Mouse (Mus musculus): ENCODE results near the gene Ddx10. TPM values are rescaled to one million over a fixed set of nuclear protein-coding genes. Genes with fewer than 3 reads are reported as not detected.

The Ddx10 gene
- total RNA-seq, 1 experiment from 2014 or later, result 43.8 TPM

DNA sequence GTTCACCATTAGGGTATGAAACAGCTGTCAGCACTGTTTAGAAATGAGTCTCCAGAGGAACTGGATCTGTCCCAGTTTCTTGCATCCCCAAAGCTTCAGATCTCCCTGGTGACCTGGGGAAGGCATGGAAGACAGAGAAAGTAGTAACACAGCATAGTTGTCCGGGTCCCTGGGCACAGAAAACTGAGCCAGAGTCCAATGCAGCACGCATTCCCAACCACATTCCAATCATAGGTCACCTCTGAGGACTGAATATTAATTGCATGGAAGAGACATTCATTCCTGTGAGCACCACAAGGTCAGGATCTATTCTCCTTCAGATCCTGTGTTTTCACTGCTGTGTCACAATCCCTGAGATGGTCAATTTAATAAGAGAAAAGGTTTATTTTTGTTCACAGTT is 182.8 kb downstream of the Ddx10 start:
- no peak for ATAC-seq (ENCODE audit: extremely low read depth, insufficient number of reproducible peaks, low FRiP score, poor library complexity, severe bottlenecking)

DNA sequence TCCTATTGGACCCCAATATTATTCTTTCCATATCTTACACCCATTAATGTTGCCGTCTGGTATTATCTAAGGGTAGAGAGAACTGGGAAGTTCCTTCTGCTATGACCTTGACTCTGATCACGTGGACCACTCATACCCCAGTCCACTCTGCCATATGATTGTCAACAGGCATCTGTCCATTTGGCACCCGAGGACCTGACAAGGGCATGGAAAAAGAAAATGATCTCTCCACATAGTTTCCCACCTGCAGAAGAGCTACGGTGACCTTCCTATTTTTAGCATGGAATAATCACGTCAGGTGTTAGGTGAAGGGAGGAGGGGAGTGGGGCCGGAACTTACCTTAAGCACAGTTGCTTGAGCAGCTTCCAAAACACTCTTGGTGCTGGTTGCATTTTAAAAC is 183.3 kb downstream of the Ddx10 start:
- ATAC-seq (ENCODE audit: extremely low read depth, insufficient number of reproducible peaks, low FRiP score, poor library complexity, severe bottlenecking), result no peak

DNA sequence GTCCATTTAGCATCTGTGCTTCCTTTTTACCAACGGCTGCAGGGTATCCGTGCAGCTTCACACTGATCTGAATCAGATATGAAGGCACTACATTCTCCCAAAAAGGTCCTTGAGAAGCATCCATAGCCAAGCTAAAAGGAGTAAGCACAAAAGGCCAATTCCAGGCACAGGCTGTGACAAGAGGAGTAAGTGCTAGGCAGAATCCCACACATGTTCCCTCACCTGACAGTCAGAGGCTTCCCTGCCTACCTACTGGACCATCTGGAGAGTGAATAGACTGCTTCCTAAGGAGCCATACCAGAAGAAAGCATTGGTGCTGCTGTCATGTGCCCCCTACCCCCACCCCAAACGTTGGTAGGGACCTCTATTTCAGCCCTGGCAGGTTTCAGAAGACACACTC is 192.5 kb downstream of the Ddx10 start:
- ATAC-seq (ENCODE audit: extremely low read depth, insufficient number of reproducible peaks, low FRiP score, poor library complexity, severe bottlenecking), result no peak

Other genes starting within 250 kb of the Ddx10 start
- gene Exph5, start 53.6 kb upstream of the Ddx10 start, total RNA-seq (2017), result 0.25 and 0.47 TPM in 2 replicates
- gene Kdelc2, start 136.0 kb upstream of the Ddx10 start, total RNA-seq (2017), result 0.12 and 0.35 TPM in 2 replicates
- 0.12 and 0.58 TPM in 2 replicates for gene 4930550C14Rik, start 154.3 kb upstream of the Ddx10 start, total RNA-seq (2017)

Data from neutrophil, adult 5-6 weeks (primary cell).